Mouse (Mus musculus): Measurements from ENCODE around the gene Nav3. TPM values are rescaled to one million over a fixed set of nuclear protein-coding genes. Genes with fewer than 3 reads are reported as not detected.

Gene Nav3
- polyA plus RNA-seq, 1 experiment from 2014 or later = 17.6 TPM

DNA sequence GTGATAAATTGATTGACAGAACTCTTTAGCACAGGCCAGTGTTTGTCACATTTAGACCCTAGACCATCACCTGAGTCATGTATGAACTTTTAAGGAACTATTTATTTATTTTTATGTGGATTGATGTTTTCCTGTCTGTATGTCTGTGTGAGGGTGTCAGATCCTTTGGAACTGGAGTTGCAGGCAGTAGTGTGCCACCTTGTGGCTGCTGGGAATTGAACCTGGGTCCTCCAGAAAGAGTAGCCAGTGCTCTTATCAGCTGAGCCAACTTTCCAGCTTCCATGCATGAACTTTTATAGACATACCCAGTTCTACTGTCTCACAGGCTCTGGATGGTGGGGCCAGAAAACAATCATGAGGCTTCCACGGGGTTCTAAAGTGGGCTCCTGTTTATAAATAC is 536.5 kb downstream of the Nav3 start:
- WGBS = 37% methylated on average over 1 of the region's 1 CpGs
- DNase-seq (ENCODE audit: low spot score) (no peak), ATAC-seq (no peak)
- Histone ChIP-seq H3K4me3 (ENCODE audit: low read depth, low read length) (no peak overlapping the region), H3K27me3 (replicated peaks; ENCODE audit: control insufficient read depth, insufficient read depth, low read length) (no peaks in the 10 kb centered on the region), H3K27ac (ENCODE audit: low read depth, low read length) (no peak overlapping the region), H3K36me3 (ENCODE audit: control insufficient read depth, insufficient read depth, low read length) (no peaks in the 10 kb centered on the region), H3K9me3 (replicated peaks; ENCODE audit: control insufficient read depth, low read length) (no peaks in the 10 kb centered on the region), H3K4me1 (ENCODE audit: control insufficient read depth, insufficient read depth, low read length) (peaks cover 3% of the 10 kb centered on the region), H3K4me2 (ENCODE audit: low read length) (no peak overlapping the region), H3K9ac (ENCODE audit: low read length) (no peak overlapping the region)

DNA sequence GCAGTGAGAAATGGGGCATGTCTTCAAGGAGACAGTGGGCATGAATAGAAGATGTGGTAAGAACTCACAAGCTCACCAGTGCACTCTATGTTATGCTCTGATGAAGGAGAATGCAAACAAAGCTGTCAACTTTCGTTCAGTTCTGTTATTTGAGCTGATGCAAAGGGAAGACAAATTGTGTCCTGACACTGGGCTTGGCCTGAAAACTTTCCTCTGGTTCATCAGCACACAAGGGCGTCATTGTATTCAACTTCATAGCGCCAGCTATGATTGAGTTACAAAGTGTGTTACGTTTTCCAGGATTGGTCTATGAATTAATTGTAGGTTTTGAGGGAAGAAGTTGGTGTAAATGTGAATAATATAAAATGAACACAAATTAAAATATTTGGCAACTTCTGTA is 548.8 kb downstream of the Nav3 start:
- no peaks in the 10 kb centered on the region for H3K36me3 ChIP-seq (ENCODE audit: control insufficient read depth, insufficient read depth, low read length)
- DNase-seq (ENCODE audit: low spot score) = no peak
- H3K4me3 ChIP-seq (ENCODE audit: low read depth, low read length) = no peak overlapping the region
- H3K9ac ChIP-seq (ENCODE audit: low read length) = no peak overlapping the region
- no peak overlapping the region for H3K4me2 ChIP-seq (ENCODE audit: low read length)
- 83% methylated on average over 4 of the region's 4 CpGs for WGBS
- no peaks in the 10 kb centered on the region for H3K27me3 ChIP-seq (replicated peaks; ENCODE audit: control insufficient read depth, insufficient read depth, low read length)
- no peak overlapping the region for H3K27ac ChIP-seq (ENCODE audit: low read depth, low read length)
- no peak for ATAC-seq
- no peaks in the 10 kb centered on the region for H3K9me3 ChIP-seq (replicated peaks; ENCODE audit: control insufficient read depth, low read length)
- H3K4me1 ChIP-seq (ENCODE audit: control insufficient read depth, insufficient read depth, low read length) = no peaks in the 10 kb centered on the region

GRCm38 (mm10) chr10:109906413-109906785 is 549.6 kb downstream of the Nav3 start:
- 91% methylated on average over 6 of the region's 6 CpGs for WGBS
- Histone ChIP-seq H3K9ac (ENCODE audit: low read length) (no peak overlapping the region), H3K4me3 (ENCODE audit: low read depth, low read length) (no peak overlapping the region), H3K9me3 (replicated peaks; ENCODE audit: control insufficient read depth, low read length) (no peaks in the 10 kb centered on the region), H3K4me2 (ENCODE audit: low read length) (no peak overlapping the region), H3K4me1 (ENCODE audit: control insufficient read depth, insufficient read depth, low read length) (no peaks in the 10 kb centered on the region), H3K36me3 (ENCODE audit: control insufficient read depth, insufficient read depth, low read length) (no peaks in the 10 kb centered on the region), H3K27ac (ENCODE audit: low read depth, low read length) (no peak overlapping the region), H3K27me3 (replicated peaks; ENCODE audit: control insufficient read depth, insufficient read depth, low read length) (no peaks in the 10 kb centered on the region)
- ATAC-seq (no peak), DNase-seq (ENCODE audit: low spot score) (no peak)

DNA sequence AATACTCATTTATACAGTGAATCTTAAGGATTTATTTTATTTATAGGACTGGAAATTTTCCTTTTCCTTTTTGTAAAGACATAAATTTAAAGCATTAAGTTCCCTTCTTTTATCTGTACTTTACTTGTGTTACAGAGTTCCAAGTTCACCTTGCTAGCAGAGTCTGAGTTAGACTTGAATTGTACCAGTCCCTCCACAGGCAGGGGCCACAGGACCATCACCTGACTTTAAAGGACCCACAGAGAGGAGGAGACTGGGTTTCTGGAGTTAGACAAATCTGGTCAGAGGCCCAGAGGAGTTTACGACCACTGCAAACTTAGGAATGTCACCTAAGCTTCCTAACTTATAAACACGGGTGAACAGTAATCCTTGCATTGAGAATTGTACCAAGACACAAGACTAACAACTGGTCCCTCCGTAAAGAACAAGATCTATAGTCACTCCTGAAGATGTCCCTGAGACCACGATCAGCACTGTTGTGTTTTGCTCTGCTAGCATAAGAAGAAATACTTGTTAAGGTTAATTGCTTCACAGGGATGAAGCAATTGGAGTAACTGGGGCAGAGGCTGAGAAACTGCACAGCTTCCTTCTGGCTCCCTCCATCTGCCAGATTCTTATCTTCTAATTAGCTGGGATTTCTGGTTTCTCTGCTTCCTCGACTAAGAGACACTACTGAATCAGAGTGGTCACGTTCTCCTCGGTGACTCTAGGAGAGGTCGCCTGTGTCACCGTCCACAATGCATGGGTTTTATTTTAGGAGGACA is 550.2 kb downstream of the Nav3 start:
- H3K27ac ChIP-seq (ENCODE audit: low read depth, low read length) = no peak overlapping the region

DNA sequence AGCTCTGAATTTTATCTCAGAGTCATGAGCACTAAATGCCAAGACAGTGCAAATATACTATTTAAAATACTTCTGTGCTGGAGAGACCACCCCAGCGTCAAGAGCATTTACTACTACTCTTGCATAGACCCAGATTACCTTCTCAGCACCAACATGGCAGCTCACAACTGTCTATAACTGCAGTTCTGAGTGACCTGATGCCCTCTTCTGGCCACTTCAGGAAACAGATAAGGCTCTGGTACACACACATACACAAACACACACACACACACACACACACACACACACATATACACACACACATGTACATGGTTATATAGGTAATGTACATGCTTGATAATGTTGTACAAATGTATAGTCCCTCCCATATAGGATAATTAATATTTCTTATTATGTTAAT is 551.2 kb downstream of the Nav3 start:
- no peak for DNase-seq (ENCODE audit: low spot score)
- no peaks in the 10 kb centered on the region for H3K9me3 ChIP-seq (replicated peaks; ENCODE audit: control insufficient read depth, low read length)
- no peak for ATAC-seq
- H3K4me1 ChIP-seq (ENCODE audit: control insufficient read depth, insufficient read depth, low read length) = no peaks in the 10 kb centered on the region
- no peak overlapping the region for H3K9ac ChIP-seq (ENCODE audit: low read length)
- no peak overlapping the region for H3K27ac ChIP-seq (ENCODE audit: low read depth, low read length)
- H3K36me3 ChIP-seq (ENCODE audit: control insufficient read depth, insufficient read depth, low read length) = no peaks in the 10 kb centered on the region
- 88% methylated on average over 1 of the region's 1 CpGs for WGBS
- no peak overlapping the region for H3K4me2 ChIP-seq (ENCODE audit: low read length)
- H3K4me3 ChIP-seq (ENCODE audit: low read depth, low read length) = no peak overlapping the region
- H3K27me3 ChIP-seq (replicated peaks; ENCODE audit: control insufficient read depth, insufficient read depth, low read length) = no peaks in the 10 kb centered on the region

More for the DNA sequence above, 550.2 kb downstream of the Nav3 start:
- no peak overlapping the region for H3K9ac ChIP-seq (ENCODE audit: low read length)
- H3K4me3 ChIP-seq (ENCODE audit: low read depth, low read length) = no peak overlapping the region
- no peak for DNase-seq (ENCODE audit: low spot score)
- H3K9me3 ChIP-seq (replicated peaks; ENCODE audit: control insufficient read depth, low read length) = no peaks in the 10 kb centered on the region
- H3K36me3 ChIP-seq (ENCODE audit: control insufficient read depth, insufficient read depth, low read length) = no peaks in the 10 kb centered on the region
- ATAC-seq = no peak
- no peak overlapping the region for H3K4me2 ChIP-seq (ENCODE audit: low read length)
- 78% methylated on average over 9 of the region's 9 CpGs for whole genome bisulfite sequencing
- H3K27me3 ChIP-seq (replicated peaks; ENCODE audit: control insufficient read depth, insufficient read depth, low read length) = no peaks in the 10 kb centered on the region
- H3K4me1 ChIP-seq (ENCODE audit: control insufficient read depth, insufficient read depth, low read length) = no peaks in the 10 kb centered on the region

DNA sequence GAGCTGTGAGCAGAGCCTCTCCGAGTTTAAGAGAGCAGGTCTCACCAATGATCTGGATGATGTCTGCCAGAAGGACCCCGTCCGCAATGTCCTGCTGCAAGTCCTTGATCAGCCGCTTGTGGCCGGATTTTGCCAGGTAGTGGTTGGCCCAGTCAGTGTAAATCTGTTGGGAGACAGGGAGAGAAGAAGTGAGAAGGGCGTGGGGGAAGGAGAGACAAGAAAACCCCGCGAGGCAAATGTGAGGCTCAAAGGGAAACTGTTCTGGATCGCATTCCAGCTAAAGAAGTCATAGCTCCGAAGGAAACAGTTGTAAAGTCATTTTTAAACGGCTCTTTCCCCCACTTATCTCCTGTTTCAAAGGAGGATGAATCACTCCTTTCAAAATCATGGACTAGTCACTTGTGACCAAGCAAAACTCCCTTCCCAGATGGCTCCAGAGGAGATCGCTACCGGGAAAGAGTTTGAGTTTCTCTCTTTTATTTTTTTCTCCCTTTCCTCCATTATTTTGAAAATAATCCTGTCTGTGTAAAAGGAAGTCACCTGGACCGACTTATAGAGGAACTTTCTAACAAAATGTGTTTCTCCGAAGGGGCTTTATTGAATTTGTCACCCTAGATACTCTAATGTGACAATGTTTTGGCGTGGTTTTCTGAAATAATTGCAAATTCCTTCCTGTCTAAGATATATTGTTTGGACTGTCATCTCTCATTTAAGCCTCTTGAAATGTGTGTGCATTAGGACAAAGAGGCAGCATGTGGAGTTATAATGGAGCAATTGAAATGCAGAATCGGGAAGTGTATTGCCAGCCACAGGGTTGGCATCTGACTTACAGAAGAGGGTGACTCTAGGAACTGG is 552.1 kb downstream of the Nav3 start:
- Histone ChIP-seq H3K36me3 (ENCODE audit: control insufficient read depth, insufficient read depth, low read length) (no peaks in the 10 kb centered on the region), H3K4me2 (ENCODE audit: low read length) (no peak overlapping the region), H3K4me1 (ENCODE audit: control insufficient read depth, insufficient read depth, low read length) (no peaks in the 10 kb centered on the region), H3K9ac (ENCODE audit: low read length) (no peak overlapping the region), H3K27me3 (replicated peaks; ENCODE audit: control insufficient read depth, insufficient read depth, low read length) (no peaks in the 10 kb centered on the region), H3K27ac (ENCODE audit: low read depth, low read length) (no peak overlapping the region), H3K9me3 (replicated peaks; ENCODE audit: control insufficient read depth, low read length) (no peaks in the 10 kb centered on the region), H3K4me3 (ENCODE audit: low read depth, low read length) (no peak overlapping the region)
- WGBS = 81% methylated on average over 17 of the region's 17 CpGs
- no peak for DNase-seq (ENCODE audit: low spot score)
- ATAC-seq = no peak

GRCm38 (mm10) chr10:109903241-109903640 is 552.8 kb downstream of the Nav3 start:
- 64% methylated on average over 4 of the region's 4 CpGs for WGBS
- Histone ChIP-seq H3K9ac (ENCODE audit: low read length) (no peak overlapping the region), H3K36me3 (ENCODE audit: control insufficient read depth, insufficient read depth, low read length) (no peaks in the 10 kb centered on the region), H3K4me3 (ENCODE audit: low read depth, low read length) (no peak overlapping the region), H3K4me2 (ENCODE audit: low read length) (no peak overlapping the region), H3K27me3 (replicated peaks; ENCODE audit: control insufficient read depth, insufficient read depth, low read length) (no peaks in the 10 kb centered on the region), H3K4me1 (ENCODE audit: control insufficient read depth, insufficient read depth, low read length) (no peaks in the 10 kb centered on the region), H3K27ac (ENCODE audit: low read depth, low read length) (no peak overlapping the region), H3K9me3 (replicated peaks; ENCODE audit: control insufficient read depth, low read length) (no peaks in the 10 kb centered on the region)
- no peak for ATAC-seq
- no peak for DNase-seq (ENCODE audit: low spot score)

- H3K36me3 ChIP-seq (ENCODE audit: control insufficient read depth, insufficient read depth, low read length) = no peaks in the 10 kb centered on the region
- WGBS = 83% methylated on average over 3 of the region's 3 CpGs
- H3K27me3 ChIP-seq (replicated peaks; ENCODE audit: control insufficient read depth, insufficient read depth, low read length) = no peaks in the 10 kb centered on the region
- H3K4me2 ChIP-seq (ENCODE audit: low read length) = no peak overlapping the region
- H3K27ac ChIP-seq (ENCODE audit: low read depth, low read length) = no peak overlapping the region
- H3K4me3 ChIP-seq (ENCODE audit: low read depth, low read length) = no peak overlapping the region
- ATAC-seq (no peak), DNase-seq (ENCODE audit: low spot score) (no peak)
- H3K4me1 ChIP-seq (ENCODE audit: control insufficient read depth, insufficient read depth, low read length) = no peaks in the 10 kb centered on the region
- H3K9ac ChIP-seq (ENCODE audit: low read length) = no peak overlapping the region
- no peaks in the 10 kb centered on the region for H3K9me3 ChIP-seq (replicated peaks; ENCODE audit: control insufficient read depth, low read length)
These were observed 566.9 kb downstream of the Nav3 start for GRCm38 (mm10) chr10:109889171-109889475.

Data from forebrain, embryonic 14.5 days (tissue).